Mouse (Mus musculus) E14TG2a.4 (cell line): Measurements from ENCODE around the gene Hoxd8.

Experiments
- CTCF ChIP-seq: conservative IDR thresholded peaks from 2 replicates; pipeline ENCODE4 v1.5.1; 2014; ENCODE audit warnings: low read length
- NANOG ChIP-seq: IDR thresholded peaks from 2 replicates; pipeline ENCODE4 v1.6.1; 2014; ENCODE audit warnings: borderline replicate concordance, low read length, mixed read lengths
- POU5F1 ChIP-seq: IDR thresholded peaks from 2 replicates; pipeline ENCODE4 v1.6.1; 2014; ENCODE audit warnings: low read length, borderline replicate concordance

GRCm38 (mm10) chr2:74739476-74739800 is 35.0 kb downstream of the Hoxd8 start:
- TF ChIP-seq CTCF (no peak), NANOG (no peak), POU5F1 (no peak)
